Mouse (Mus musculus) liver, postnatal 0 days (tissue): ENCODE data around the gene Slc48a1. TPM values are rescaled to one million over a fixed set of nuclear protein-coding genes. Genes with fewer than 3 reads are reported as not detected.

Experiments
- ATAC-seq: fragments of 200-750 bp; cut with Nextera tagmentation; 2 replicates; pipeline ENCODE4 v1.8.0; 2017; ENCODE audit warnings: mild to moderate bottlenecking, moderate library complexity
- DNase-seq: peaks from one replicate; pipeline ENCODE4 v3.0.0-alpha.2; 2016
- H3K27ac ChIP-seq: fragments of 300-500 bp; sonication (generic); 2 replicates; pipeline ENCODE4 v1.5.1; 2014; ENCODE audit warnings: antibody characterized with exemption, moderate library complexity, mild to moderate bottlenecking, low read depth
- H3K27me3 ChIP-seq: fragments of 300-500 bp; sonication (generic); 2 replicates; pipeline ENCODE4 v1.6.1; 2014; ENCODE audit warnings: low read length, control low read depth, mixed read lengths; ENCODE audit not compliant: insufficient read depth
- H3K36me3 ChIP-seq: fragments of 300-500 bp; sonication (generic); replicated peaks from 2 replicates; pipeline ENCODE4 v1.6.1; 2014; ENCODE audit warnings: mild to moderate bottlenecking, control low read depth, low read length, moderate library complexity, mixed read lengths; ENCODE audit not compliant: insufficient read depth
- H3K4me1 ChIP-seq: fragments of 300-500 bp; sonication (generic); 2 replicates; pipeline ENCODE4 v1.6.1; 2014; ENCODE audit warnings: antibody characterized with exemption, mild to moderate bottlenecking, control low read depth; ENCODE audit not compliant: insufficient read depth
- H3K4me2 ChIP-seq: fragments of 300-500 bp; sonication (generic); 2 replicates; pipeline ENCODE4 v1.6.1; 2014; ENCODE audit warnings: low read depth, mild to moderate bottlenecking, low read length, moderate library complexity, mixed read lengths
- H3K4me3 ChIP-seq: fragments of 300-500 bp; sonication (generic); 2 replicates; pipeline ENCODE4 v1.5.1; 2014; ENCODE audit warnings: low read depth, low read length
- H3K9ac ChIP-seq: fragments of 300-500 bp; sonication (generic); replicated peaks from 2 replicates; pipeline ENCODE4 v1.6.1; 2014; ENCODE audit warnings: mild to moderate bottlenecking, moderate library complexity
- H3K9me3 ChIP-seq: fragments of 300-500 bp; sonication (generic); 2 replicates; pipeline ENCODE4 v1.6.1; 2016; ENCODE audit warnings: mild to moderate bottlenecking, control low read depth, low read length, mixed read lengths
- CTCF ChIP-seq: sonication (generic); IDR thresholded peaks from 2 replicates; pipeline ENCODE4 v1.5.1; 2016; ENCODE audit warnings: antibody characterized with exemption, low read depth
- EP300 ChIP-seq: IDR thresholded peaks from 2 replicates; pipeline ENCODE4 v1.6.1; 2016; ENCODE audit warnings: antibody characterized with exemption, low read depth, mild to moderate bottlenecking
- WGBS: fragments of 180-500 bp; shearing (Covaris S2); extraction: QIAGEN DNeasy Blood & Tissue Kit; methylation state at CpG from one replicate; pipeline ENCODE4 v1.1.7; 2014; ENCODE audit not compliant: insufficient replicate concordance; 5-methylcytosine and 5-hydroxymethylcytosine counted together
- polyA plus RNA-seq: library from polyadenylated mRNA; unstranded; fragments of >200 nt; fragmentation: Nextera tagmentation; extraction: Ambion mirVana; gene quantifications from 2 replicates; pipeline ENCODE4 v1.2.1, GENCODE M21; 2015

The Slc48a1 gene
- 59.0 and 61.1 TPM in 2 replicates for polyA plus RNA-seq

- Histone ChIP-seq H3K4me2 (no peak within 1 kb of the TSS), H3K4me3 (no peak within 1 kb of the TSS), H3K4me1 (peaks cover 21% of the 10 kb centered on the region), H3K36me3 (no peaks in the 10 kb centered on the region), H3K27ac (no peak within 1 kb of the TSS), H3K9ac (no peak within 1 kb of the TSS), H3K9me3 (no peaks in the 10 kb centered on the region), H3K27me3 (0 out of 2 replicates have a peak, but pooled peaks cover 6% of the 10 kb centered on the region)
- no peak for DNase-seq
- WGBS = 73% methylated on average over 8 of the region's 8 CpGs
- no peak for ATAC-seq
- TF ChIP-seq EP300 (no peak), CTCF (no peak)
Measured at GRCm38 (mm10) chr15:97778311-97779098, at the start of gene Slc48a1. Gene Slc48a1, plus strand, starts transcription at chr15:97778520.

GRCm38 (mm10) chr15:97728804-97729203 lies 49.5 kb upstream of the Slc48a1 start:
- 0 out of 2 replicates have a peak, but pooled peaks cover 5% of the 10 kb centered on the region for H3K4me1 ChIP-seq
- WGBS = 57% methylated on average over 7 of the region's 7 CpGs
- ATAC-seq (no peak), DNase-seq (no peak)
- no peak overlapping the region for H3K4me3 ChIP-seq
- H3K27me3 ChIP-seq = no peaks in the 10 kb centered on the region
- H3K4me2 ChIP-seq = no peak overlapping the region
- H3K27ac ChIP-seq = no peak overlapping the region
- no peaks in the 10 kb centered on the region for H3K9me3 ChIP-seq
- no peak overlapping the region for H3K9ac ChIP-seq
- no peaks in the 10 kb centered on the region for H3K36me3 ChIP-seq
- TF ChIP-seq EP300 = no peak
- TF ChIP-seq CTCF = no peak

- H3K4me3 ChIP-seq = no peak overlapping the region
- ATAC-seq = no peak
Measured at GRCm38 (mm10) chr15:97730365-97730764, 48.0 kb upstream of the Slc48a1 start.

GRCm38 (mm10) chr15:97731111-97731510 lies 47.2 kb upstream of the Slc48a1 start, which contains the start of gene Endou:
Gene Endou, minus strand, starts transcription at chr15:97731339.
- Histone ChIP-seq H3K4me1 (0 out of 2 replicates have a peak, but pooled peaks cover 5% of the 10 kb centered on the region), H3K9ac (no peak within 1 kb of the TSS), H3K4me3 (no peak within 1 kb of the TSS), H3K4me2 (no peak within 1 kb of the TSS), H3K36me3 (no peaks in the 10 kb centered on the region), H3K27ac (no peak within 1 kb of the TSS), H3K27me3 (no peaks in the 10 kb centered on the region), H3K9me3 (no peaks in the 10 kb centered on the region)
- WGBS = 75% methylated on average over 8 of the region's 8 CpGs
- TF ChIP-seq EP300 (no peak), CTCF (no peak)
- DNase-seq (no peak), ATAC-seq (no peak; the same call in 1 of the 2 replicates)

More at GRCm38 (mm10) chr15:97730365-97730764, 48.0 kb upstream of the Slc48a1 start:
- no peaks in the 10 kb centered on the region for H3K9me3 ChIP-seq
- no peak overlapping the region for H3K27ac ChIP-seq
- H3K36me3 ChIP-seq = no peaks in the 10 kb centered on the region
- no peak overlapping the region for H3K9ac ChIP-seq
- H3K4me2 ChIP-seq = no peak overlapping the region
- DNase-seq = no peak
- 64% methylated on average over 6 of the region's 6 CpGs for WGBS
- TF ChIP-seq EP300 = no peak
- TF ChIP-seq CTCF = no peak
- 0 out of 2 replicates have a peak, but pooled peaks cover 5% of the 10 kb centered on the region for H3K4me1 ChIP-seq
- no peaks in the 10 kb centered on the region for H3K27me3 ChIP-seq

- Histone ChIP-seq H3K4me1 (0 out of 2 replicates have a peak, but pooled peaks cover 2% of the 10 kb centered on the region), H3K27me3 (no peaks in the 10 kb centered on the region), H3K4me2 (no peak overlapping the region), H3K9me3 (no peaks in the 10 kb centered on the region), H3K4me3 (no peak overlapping the region), H3K9ac (no peak overlapping the region), H3K36me3 (no peaks in the 10 kb centered on the region), H3K27ac (no peak overlapping the region)
- DNase-seq (no peak), ATAC-seq (no peak)
- 84% methylated on average over 11 of the region's 11 CpGs for WGBS
- TF ChIP-seq EP300 (no peak), CTCF (no peak)
Measured at GRCm38 (mm10) chr15:97731988-97732387, 46.3 kb upstream of the Slc48a1 start.

GRCm38 (mm10) chr15:97738923-97739322 lies 39.4 kb upstream of the Slc48a1 start:
- DNase-seq (no peak), ATAC-seq (peak; percentile 60)
- TF ChIP-seq EP300 (no peak), CTCF (no peak)
- Histone ChIP-seq H3K4me3 (no peak overlapping the region), H3K9me3 (no peaks in the 10 kb centered on the region), H3K4me1 (peaks cover 9% of the 10 kb centered on the region; the same call in 1 of the 2 replicates), H3K27ac (no peak overlapping the region), H3K36me3 (no peaks in the 10 kb centered on the region), H3K4me2 (no peak overlapping the region), H3K27me3 (no peaks in the 10 kb centered on the region), H3K9ac (no peak overlapping the region)
- WGBS = 61% methylated on average over 7 of the region's 7 CpGs
